In the genomic region with DNA sequence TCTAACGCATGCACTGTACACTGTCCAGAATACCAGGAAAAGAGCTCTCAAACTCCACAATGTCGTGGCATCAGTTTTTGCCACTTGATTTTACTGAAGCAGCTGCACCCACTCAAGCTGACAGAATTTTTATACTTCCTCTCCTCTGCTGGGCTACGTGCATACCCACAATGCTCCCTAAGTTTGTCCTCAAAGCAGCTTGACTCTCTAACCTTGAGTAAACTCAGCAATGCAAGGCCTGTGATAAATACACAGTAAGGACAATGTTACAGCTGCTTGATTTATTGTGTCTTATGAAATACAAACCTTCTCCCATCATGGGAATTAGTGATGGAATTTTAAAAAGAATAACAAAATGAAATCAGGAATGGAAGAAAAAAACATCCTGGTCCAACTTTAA, we compare ENCODE assay signal across 15 mouse cellular contexts.
DNase-seq lines count a peak whose midpoint lies in the region; ATAC-seq and TF ChIP-seq lines count a peak whose summit lies in the region.
"Had no signal": no experiment of that assay in that cellular context is flagged by ENCODE, and none has a peak within 500 bp of the region (broad histone marks: within the 10 kb centered on the region; RNA-seq: fewer than 3 reads in every experiment).

No protein-coding gene starts in this region.

- TF ChIP-seq CTCF in lung, adult 2 months (IDR thresholded peaks at IDR 0.05; ENCODE audit: insufficient read depth, low read length) = no peak

- H3K9me3 ChIP-seq in kidney, embryonic 15.5 days (replicated peaks) = no peaks in the 10 kb centered on the region
- H3K9me3 ChIP-seq in lung, embryonic 15.5 days = no peaks in the 10 kb centered on the region
- H3K9me3 ChIP-seq: forebrain, embryonic 13.5 days; hindbrain, embryonic 12.5 days; limb, embryonic 15.5 days had no signal

- no peak overlapping the region for H3K9ac ChIP-seq in kidney, embryonic 15.5 days
- no peak overlapping the region for H3K9ac ChIP-seq in lung, embryonic 15.5 days
- H3K9ac ChIP-seq: forebrain, embryonic 13.5 days; hindbrain, embryonic 12.5 days; limb, embryonic 15.5 days; liver, embryonic 14.5 days had no signal

- no peak overlapping the region for H3K4me2 ChIP-seq in kidney, embryonic 15.5 days
- no peak overlapping the region for H3K4me2 ChIP-seq in lung, embryonic 15.5 days
- H3K4me2 ChIP-seq: forebrain, embryonic 13.5 days; hindbrain, embryonic 12.5 days; limb, embryonic 15.5 days; midbrain, embryonic 11.5 days had no signal

- TF ChIP-seq POLR2A in lung, adult 2 months (IDR thresholded peaks at IDR 0.05; ENCODE audit: borderline replicate concordance, extremely low read depth, low read depth, low read length) = no peak

- 38% methylated on average over 3 of the region's 3 CpGs for WGBS in kidney, embryonic 15.5 days
- 21% methylated on average over 3 of the region's 3 CpGs for whole genome bisulfite sequencing in lung, embryonic 15.5 days
- WGBS in lung, adult 2 months = 41% methylated on average over 3 of the region's 3 CpGs

- ATAC-seq in kidney, embryonic 15.5 days (replicated peaks; ENCODE audit: low FRiP score) = peak; percentile 87
- ATAC-seq in lung, embryonic 15.5 days (ENCODE audit: borderline replicate concordance, extremely low read depth, low FRiP score, low TSS enrichment) = peak; percentile 72; the same call in 1 of the 2 replicates
- ATAC-seq: forebrain, embryonic 13.5 days had no signal

- no peak overlapping the region for H3K4me3 ChIP-seq in kidney, embryonic 15.5 days (replicated peaks)
- no peak overlapping the region for H3K4me3 ChIP-seq in lung, embryonic 15.5 days
- H3K4me3 ChIP-seq in lung, adult 2 months (replicated peaks; ENCODE audit: extremely low read depth, low read depth, low read length) = no peak overlapping the region
- H3K4me3 ChIP-seq: forebrain, embryonic 13.5 days; hindbrain, embryonic 12.5 days; limb, embryonic 15.5 days had no signal

- peak; percentile 30 for DNase-seq in adrenal gland, adult 2 months
- no peak for DNase-seq in adrenal gland, postnatal 25 days
- no peak for DNase-seq in kidney, adult 18-20 months
- no peak for DNase-seq in lung, adult 2 months
- DNase-seq in lung, postnatal 36 days = peak; percentile 24
- DNase-seq in urinary bladder, postnatal 36 days (ENCODE audit: low spot score in 2 of 2) = no peak
- DNase-seq: cerebellum, adult 9-10 months; left cerebral cortex, postnatal 4 days had no signal

- H3K27ac ChIP-seq in kidney, embryonic 15.5 days = peak overlapping the region; percentile 56
- no peak overlapping the region for H3K27ac ChIP-seq in lung, embryonic 15.5 days
- H3K27ac ChIP-seq: forebrain, embryonic 13.5 days; hindbrain, embryonic 12.5 days; limb, embryonic 15.5 days; liver, embryonic 14.5 days had no signal

- no peaks in the 10 kb centered on the region for H3K27me3 ChIP-seq in kidney, embryonic 15.5 days
- H3K27me3 ChIP-seq in lung, embryonic 15.5 days = no peaks in the 10 kb centered on the region
- H3K27me3 ChIP-seq: forebrain, embryonic 13.5 days; hindbrain, embryonic 12.5 days; limb, embryonic 15.5 days had no signal

- no peaks in the 10 kb centered on the region for H3K4me1 ChIP-seq in kidney, embryonic 15.5 days
- no peaks in the 10 kb centered on the region for H3K4me1 ChIP-seq in lung, embryonic 15.5 days
- no peaks in the 10 kb centered on the region for H3K4me1 ChIP-seq in lung, adult 2 months (ENCODE audit: control insufficient read depth, insufficient read depth, low read length)
- H3K4me1 ChIP-seq: forebrain, embryonic 13.5 days; hindbrain, embryonic 12.5 days; limb, embryonic 15.5 days had no signal

- H3K36me3 ChIP-seq in kidney, embryonic 15.5 days = no peaks in the 10 kb centered on the region
- no peaks in the 10 kb centered on the region for H3K36me3 ChIP-seq in lung, embryonic 15.5 days
- H3K36me3 ChIP-seq: hindbrain, embryonic 12.5 days; limb, embryonic 15.5 days had no signal

Comparison
In these comparisons a context has a peak if more than half of its experiments do, and no peak if none do; other contexts are left out.
1. DNase-seq: peak in adrenal gland, adult 2 months (single experiment) and lung, postnatal 36 days (single experiment); none in adrenal gland, postnatal 25 days (single experiment), kidney, adult 18-20 months (single experiment), lung, adult 2 months (single experiment) and urinary bladder, postnatal 36 days (0 of 2).